Mouse (Mus musculus): Measurements from ENCODE around the gene Stx6.

Gene Stx6

GRCm38 (mm10) chr1:155254309-155254708, 95.8 kb downstream of the Stx6 start:
- no peak for DNase-seq (ENCODE audit: low read depth, low spot score)

All from WW6 (cell line).